Mouse (Mus musculus) heart, postnatal 25 days (tissue): ENCODE measurements around the gene Fam219a. TPM values are rescaled to one million over a fixed set of nuclear protein-coding genes. Genes with fewer than 3 reads are reported as not detected.

Experiments
- DNase-seq: peaks from one replicate; pipeline ENCODE4 v3.0.0; 2022; ENCODE audit warnings: low spot score
- intact Hi-C: fragments of 180-260 bp; cut with DNase I; formaldehyde crosslinking; loops from one replicate; pipeline ENCODE4 v1.15.1; 2025
- total RNA-seq, 2 experiments: library from RNA; stranded (reverse); gene quantifications; 2 replicates each; pipeline ENCODE4 v1.2.3; 2021

Fam219a gene
- total RNA-seq, 2 experiments from 2014 or later, result 12.5 to 14.3 TPM

DNA sequence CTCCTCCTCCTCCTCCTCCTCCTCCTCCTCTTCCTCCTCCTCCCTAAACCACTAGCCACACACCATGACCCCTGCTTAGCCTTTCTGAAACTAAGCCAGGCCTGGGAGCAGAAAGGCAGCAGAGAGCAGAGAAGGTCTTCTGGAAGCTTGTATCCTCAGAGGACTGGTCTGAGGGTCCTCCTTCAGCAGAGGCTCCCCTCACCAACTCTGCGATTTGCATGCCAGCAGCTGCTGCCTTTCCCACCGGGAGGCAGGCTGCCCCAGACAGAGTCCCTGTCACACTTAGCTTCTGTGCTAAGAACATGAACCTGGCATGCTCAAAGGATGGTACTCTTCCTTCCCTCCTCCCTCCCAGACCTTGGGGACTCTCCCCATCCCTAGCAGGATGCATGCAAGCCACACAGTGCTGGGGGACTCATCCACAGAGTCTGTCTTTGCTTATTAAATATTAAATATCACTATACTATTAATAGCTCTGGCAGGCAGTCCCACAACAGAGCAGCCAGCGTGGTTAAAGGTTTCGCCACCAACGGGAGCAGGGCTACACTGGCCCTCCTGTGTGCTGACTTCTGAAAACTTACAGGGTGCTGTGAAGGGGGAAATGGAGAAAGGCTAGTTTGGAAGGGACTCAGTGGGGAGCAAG is 12.9 kb downstream of the Fam219a start:
- intact Hi-C loops, result no loop called here
- DNase-seq, result no peak

DNA sequence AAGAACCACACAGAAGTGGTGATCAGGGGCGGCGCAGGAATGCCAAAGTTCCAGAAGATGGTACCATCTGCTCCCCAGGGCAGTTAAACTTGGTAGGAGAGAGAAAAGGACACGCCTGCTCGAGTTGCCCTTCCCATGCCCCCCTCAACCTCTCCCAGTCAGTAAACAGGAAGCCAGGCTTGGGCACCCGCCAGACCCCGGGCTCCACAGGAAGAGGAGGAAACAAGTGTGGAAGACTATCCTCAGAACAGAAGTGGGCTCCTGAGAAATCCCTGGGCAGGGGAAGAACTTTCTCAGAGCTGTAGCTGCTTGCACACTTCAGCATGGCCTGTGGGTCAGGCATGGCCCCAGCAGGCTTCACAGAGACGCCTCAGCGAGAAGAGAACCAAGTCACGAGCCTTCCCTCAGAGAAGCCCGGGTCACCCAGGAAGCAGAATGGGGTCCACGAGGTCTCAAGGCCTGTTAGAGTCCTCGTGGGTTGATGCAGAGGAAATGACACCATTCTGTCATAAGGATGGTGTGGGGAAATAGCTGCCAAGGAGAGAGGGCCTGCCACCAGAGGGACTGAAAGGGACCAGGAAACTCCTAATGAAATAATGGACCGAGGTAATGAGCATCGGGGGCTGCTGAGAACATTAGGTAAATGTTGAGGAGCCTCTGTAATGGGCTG is 14.2 kb downstream of the Fam219a start:
- intact Hi-C loops, result loop anchor here (2.0 to 5.0 kb wide), 3 partner anchors 14 to 152 kb away; partner anchors contain the start of genes Dnaic1, Fam219a and Nudt2
- peak; percentile 66 for DNase-seq

DNA sequence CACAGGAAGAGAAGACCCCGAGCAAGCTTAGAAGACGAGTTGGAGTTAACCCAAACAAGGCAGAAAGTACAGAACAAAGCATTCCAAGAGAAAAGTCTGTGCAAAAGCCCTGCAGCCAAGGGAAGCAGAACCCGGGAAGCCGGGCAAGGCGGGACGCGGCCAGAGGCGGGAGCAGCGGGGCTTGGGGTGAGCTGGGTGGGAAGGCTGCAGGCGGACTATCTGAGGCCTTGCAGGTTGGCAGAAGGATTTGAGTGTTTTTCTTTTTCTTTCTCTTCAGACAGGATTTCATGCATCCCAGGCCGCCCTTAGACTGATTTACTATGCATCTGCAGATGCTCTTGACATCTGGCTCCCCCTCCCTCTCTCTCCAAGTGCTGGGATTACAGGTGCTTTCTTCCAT is 16.2 kb downstream of the Fam219a start:
- intact Hi-C loops, result loop anchor here (2.0 to 5.0 kb wide), 3 partner anchors 86 to 154 kb away; partner anchors contain the start of gene Nudt2
- no peak for DNase-seq

DNA sequence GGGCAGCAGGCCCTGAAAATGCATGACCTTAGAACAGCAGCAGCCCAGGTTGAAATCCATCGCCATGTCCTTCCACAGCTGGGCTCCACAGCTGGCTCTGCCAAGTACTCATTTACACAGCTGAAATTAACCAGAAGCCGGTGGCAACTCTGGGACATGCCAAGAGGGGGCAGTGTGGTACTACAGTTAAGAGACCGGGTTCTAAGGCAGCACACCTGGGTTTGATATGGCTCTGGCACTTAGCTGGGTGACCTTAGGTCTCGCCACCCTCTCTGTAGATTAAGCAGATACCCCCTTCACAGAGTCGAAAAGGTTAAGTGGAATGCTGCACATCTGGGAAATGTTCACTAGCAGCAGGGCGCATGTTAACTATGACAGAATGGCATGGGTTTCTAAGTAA is 16.8 kb downstream of the Fam219a start:
- DNase-seq, result peak; percentile 50
- intact Hi-C loops, result loop anchor here (1.0 to 5.0 kb wide), 4 partner anchors 62 to 155 kb away; partner anchors contain the start of gene Nudt2

DNA sequence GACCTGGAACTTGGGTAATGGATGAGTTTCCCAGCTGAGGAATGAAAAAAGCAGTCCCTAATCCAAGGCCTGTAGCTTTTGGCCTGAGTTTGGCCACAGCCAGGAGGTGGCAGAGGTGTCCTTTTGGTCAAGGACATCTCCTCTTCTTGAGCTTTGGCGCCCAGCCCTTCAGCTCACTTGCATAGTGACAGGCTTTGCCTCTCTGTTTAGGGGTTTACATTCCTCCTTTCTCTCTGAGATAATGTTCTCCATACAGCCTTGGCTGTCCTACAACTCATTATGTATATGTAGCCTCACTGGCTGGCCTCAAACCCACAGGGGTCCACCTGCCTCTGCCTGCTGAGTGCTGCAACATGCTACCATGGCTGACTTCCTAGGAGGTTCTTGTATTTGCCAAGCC is 22.3 kb downstream of the Fam219a start:
- intact Hi-C loops, result no loop called here
- DNase-seq, result no peak

DNA sequence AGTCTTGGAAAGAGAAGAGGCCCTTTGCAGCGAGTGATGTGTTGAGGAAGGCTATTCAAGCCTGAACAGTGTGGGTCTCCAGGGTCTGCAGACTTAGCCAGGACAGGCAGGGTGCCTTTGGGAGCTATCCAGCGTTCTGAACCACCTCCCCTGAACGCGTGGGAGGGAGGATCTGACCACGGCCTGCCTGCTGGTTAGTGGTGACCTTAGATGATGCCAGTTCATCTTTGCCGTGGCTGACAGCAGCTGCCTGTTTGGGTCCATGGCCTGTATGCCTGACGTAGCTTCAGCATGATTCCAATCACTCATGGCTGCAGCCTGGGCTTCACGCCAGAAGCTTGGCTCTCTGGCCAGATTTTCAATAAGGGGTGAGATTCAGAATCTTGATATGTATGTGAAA is 23.4 kb downstream of the Fam219a start:
- DNase-seq, result no peak
- intact Hi-C loops, result no loop called here

DNA sequence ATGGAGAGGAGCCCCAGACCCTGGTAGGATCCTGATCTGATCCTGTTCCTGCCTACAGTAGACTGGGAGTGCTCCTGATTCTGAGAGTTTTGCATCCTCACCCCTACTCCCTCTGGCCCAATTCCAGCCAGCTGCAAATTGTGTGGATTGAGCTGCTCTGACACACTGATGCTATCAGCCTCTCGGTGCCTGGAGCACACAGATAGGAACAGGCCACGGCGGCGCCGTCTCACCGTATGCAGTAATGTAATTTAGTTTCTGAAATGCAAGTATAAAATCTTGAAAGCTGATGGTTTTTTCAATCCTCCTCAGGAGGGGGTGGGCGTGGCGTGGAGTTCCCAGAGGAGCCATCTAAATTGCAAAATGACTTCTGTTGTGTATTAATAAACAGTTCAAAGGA is 27.2 kb downstream of the Fam219a start:
- intact Hi-C loops, result no loop called here
- DNase-seq, result no peak

DNA sequence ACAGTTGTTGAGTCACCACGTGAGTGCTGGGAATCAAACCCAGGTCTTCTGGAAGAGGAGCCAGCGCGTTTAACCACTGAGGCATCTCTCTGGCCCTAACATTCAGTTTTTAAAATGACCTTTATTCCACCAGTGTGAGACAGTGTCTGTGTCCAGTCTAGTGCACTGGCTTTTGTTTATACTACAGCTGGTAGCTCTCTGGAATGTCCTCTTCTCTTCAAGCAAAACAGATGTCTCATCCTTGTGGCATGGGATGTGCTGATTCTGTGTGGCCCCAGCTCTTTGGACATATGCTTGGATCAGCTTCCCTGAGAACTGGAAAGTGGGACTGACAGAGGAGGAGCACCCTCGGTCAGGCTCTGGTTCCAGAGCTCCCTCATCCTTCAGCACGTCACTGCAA is 34.5 kb downstream of the Fam219a start:
- no peak for DNase-seq
- intact Hi-C loops, result no loop called here

DNA sequence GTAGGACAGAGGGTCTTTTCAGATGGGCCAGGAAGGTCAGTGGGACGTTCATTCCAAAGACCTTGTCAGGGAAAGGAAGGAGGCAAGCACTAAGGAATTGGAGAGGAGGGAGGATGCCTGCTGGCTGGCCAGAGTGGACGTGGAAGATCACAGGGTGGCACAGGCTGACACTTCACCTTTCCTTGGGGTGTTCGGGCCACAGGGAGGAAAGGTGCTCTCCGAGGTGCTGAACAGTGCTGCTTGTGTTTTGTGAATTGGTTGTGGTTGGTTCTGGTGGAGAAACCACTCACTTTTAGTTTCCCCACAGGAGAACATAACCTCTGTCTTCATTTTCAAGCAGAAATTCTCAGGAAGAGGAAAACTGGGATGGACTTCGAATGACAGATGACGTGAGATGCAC is 36.9 kb downstream of the Fam219a start:
- intact Hi-C loops, result no loop called here
- DNase-seq, result no peak

DNA sequence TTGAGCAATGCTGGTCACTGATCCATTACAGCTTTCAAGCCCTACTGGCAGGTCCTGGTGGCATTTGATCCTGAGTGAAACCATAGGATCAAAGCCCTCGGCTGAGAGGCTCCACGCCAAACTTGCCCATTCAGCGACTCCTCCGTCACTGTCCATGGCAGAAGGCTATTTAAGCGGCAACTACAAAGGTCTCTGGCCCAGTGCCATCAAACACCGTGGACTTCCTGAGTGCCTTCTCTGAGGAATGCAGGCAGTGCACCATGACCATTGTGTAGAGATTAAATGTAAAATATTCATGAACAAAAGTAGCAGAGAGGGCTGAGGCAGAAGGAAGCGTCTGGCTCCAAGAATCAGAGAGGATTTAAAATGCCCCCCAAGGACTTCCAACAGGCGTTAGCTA is 41.3 kb downstream of the Fam219a start:
- no peak for DNase-seq
- intact Hi-C loops, result no loop called here

DNA sequence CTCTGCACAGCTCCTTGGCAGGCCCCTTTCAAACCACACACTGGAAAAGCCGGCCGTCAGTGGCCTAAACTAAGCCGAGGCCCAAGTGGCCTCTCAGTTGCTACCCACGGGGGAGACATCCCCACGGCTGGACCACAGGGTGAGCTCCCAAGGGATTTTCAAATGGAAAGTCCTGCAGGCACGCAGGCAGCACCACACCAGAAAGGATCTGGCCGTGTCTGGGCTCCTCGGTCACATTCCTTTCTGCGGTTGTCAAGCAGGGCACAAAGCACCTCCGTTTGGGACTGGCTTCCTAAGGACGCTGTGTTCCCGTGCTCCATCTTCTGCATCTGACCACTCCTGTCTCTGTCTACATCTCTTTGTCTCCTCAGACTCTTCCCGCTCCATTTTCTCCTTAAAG is 42.3 kb downstream of the Fam219a start:
- DNase-seq, result no peak
- intact Hi-C loops, result no loop called here

DNA sequence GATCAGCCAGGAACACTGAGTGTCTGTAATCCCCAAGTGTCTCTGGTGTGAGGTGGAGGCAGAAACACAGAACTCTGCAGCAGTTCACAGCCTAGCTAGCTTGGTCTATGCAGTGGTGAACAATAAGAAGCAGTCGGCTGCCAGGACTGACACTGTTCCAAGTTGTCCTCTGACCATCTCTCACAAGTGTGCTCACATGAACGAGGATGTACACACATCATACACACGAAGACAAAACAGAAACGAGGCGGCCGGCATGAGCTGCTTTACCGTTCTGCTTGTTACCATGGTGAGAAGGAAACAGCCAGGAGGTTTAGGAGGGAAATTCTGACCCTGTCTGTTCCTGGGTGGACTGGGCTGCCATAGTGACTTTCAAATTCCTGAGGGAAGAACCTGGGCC is 42.8 kb downstream of the Fam219a start:
- no peak for DNase-seq
- intact Hi-C loops, result no loop called here

DNA sequence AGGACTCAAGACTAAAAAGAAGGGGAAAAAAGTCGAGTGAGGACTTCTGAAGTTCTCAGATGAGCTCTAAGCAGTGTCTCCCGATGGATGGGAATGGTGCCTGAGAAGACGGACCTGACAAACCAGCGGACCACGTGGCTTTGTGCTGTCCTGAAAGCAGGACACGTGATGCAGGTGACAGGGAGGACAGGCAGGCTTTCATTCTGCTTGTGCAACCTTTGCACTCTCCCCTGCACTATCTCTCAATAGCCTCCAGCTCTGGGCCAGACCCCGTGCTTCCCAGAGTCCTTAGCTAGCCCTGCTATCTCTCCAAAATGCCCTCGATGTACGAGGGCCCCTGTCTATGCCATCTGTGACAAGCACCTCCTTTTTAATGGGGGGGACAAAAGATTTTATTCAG is 44.5 kb downstream of the Fam219a start:
- no peak for DNase-seq
- intact Hi-C loops, result no loop called here

DNA sequence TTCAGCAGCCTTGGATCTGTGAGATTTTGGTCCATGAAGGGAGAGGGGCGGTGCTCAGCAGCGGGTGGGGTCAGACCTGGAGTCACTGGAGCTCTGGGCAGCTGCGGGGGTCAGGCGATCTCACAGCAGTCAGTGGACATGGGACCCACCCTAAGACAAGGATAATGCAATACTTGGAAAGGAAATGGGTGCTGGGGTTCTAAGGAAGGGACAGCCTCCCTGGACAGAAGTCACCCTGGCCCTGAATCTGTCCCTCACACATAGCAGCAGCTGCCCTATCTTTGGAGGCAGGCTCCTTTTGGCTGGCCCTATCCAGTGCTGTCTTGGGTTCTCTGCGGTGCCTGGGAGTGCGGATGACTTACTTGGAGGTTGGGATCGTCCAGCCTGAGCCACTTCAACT is 45.5 kb downstream of the Fam219a start:
- intact Hi-C loops, result loop anchor here (2.0 kb wide), 2 partner anchors 91 to 129 kb away; no protein-coding TSS in a partner anchor
- no peak for DNase-seq

DNA sequence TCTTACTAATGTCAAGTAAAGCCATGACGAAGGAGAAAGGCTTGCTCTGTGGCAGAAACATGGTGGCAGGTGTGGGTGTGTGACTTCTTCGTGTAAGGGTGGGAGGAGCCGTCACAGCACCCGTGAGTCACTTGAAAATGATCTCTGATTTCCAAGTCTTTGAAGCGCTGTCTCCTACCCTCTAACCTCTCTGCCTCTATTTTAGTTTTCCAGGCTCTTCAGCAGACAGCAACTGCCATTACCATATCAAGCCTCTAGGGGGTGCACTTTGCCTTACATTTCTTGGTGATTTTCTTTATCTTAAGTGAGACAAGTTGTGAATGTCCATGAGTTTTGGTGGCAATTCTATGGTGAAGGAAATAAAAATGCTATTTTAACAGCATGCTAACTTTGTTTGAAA is 46.5 kb downstream of the Fam219a start:
- DNase-seq, result no peak
- intact Hi-C loops, result loop anchor here (2.0 kb wide), 2 partner anchors 92 to 130 kb away; no protein-coding TSS in a partner anchor

DNA sequence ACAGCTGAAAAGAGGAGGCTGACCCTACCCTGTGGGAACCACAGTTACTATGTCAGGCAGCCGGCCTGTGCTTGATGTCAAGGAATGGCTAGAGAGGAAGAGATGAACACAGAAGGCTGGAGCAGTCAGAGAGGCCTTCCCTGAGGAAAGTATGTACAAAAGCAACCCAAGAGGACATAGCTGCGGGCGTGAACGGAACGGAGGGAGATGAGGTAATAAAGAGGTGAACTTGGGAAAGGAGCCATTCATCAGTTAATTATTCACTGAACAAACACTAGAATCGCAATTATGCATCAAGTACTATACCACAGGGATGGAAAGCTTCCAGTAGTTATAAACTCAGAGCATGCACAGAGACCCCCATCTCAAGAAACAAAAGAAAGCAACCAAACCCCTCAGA is 47.2 kb downstream of the Fam219a start:
- DNase-seq, result no peak
- intact Hi-C loops, result loop anchor here (2.0 kb wide), 2 partner anchors 93 to 131 kb away; no protein-coding TSS in a partner anchor

DNA sequence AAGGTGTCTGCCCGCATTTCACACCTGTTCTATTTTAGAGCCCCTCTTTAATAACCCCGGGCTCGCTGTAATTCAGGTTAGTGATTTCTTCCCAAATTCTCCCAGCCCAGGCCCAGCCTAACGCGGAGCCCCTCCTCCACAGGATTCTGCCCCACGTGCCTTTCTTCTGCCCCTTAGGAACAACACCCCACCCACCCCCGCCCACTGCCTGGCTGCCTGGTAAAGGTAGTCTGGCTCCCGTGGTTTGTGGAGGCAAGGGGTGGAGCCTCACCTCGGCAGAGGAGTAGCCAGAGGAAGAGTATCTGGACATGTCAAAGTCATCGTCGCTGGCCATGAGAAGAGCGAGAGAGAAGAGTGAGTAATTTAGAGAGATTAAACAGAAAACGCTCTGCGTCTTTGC is 48.7 kb downstream of the Fam219a start:
- no peak for DNase-seq
- intact Hi-C loops, result no loop called here

DNA sequence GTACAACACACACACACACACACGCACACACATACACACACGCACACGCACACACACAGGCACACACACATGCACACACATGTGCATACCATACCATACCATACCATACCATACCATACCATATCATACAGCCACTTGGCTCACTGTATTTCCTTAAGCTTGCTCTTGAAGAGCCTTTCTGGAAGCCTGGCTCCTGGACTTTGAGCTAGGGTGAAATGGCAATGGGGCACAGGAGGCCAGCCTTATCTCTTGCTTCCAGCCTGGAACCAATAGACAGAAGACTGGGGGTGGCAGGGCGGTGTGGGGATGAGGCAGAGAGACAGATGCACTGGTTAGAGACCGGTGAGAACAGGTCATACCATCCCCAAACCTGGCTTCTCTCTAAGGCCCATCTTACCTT is 50.1 kb downstream of the Fam219a start:
- intact Hi-C loops, result no loop called here
- no peak for DNase-seq

DNA sequence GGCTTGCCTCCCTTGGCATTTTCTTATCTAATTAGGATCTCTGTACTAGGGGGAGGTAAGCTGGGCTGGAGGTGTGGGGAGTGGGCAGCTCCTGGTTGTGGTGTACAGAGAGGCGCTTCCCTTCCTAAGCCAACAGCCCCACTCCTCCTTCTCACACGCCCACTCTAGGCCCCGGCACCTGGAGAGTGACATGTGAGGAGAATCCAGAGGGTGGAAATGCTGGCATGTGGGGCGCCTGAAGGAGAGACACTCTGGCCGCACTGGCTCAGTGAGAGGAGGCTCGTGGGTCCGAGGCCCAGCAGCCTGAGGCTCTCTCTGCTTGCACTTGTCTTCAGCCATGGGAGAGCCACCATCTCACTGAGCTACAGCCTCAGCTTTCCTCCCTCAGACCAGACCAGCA is 51.0 kb downstream of the Fam219a start:
- intact Hi-C loops, result no loop called here
- no peak for DNase-seq

DNA sequence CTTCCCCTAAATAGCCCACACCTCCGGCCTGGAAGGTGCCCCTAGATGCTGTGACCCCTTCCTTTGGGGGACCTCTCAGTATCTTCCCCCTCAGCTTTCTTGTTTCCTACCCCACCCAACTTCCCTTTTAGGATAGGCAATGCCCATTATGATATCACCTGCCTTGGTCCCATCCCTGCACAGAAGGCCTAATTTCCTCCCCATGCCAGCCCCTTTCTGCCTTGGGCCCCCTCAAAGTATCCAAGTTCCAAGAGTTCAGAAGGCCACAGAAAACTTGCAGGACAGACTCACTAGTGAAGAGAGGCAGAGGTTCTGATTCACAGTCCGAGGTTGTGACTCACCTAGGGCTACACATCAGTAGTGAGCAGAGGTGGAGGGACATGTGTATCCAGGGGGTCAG is 52.1 kb downstream of the Fam219a start, which contains the start of gene 1110017D15Rik:
1110017D15Rik (minus strand) TSS at position 101 of the 400 bp plus-strand sequence.
- DNase-seq, result no peak
- intact Hi-C loops, result no loop called here

DNA sequence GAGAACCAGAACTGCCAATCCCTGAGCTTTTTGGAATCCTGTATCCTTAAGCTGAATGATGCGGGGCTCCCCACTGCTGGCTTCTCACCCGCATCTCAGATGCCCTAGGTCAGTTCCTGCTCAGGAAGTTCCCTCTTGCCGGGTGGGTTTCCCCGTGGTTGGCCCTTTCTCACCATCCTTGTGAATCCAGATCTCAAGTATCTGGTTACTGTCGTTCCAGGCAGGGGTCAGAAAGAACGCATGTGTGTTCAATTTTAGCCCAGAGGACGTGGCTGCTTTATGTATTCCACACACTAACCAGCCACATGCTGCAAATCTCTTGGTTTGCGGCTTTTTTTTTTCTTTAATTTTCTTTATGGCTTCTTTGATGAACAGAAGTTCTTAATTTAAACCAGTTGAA is 55.6 kb downstream of the Fam219a start:
- intact Hi-C loops, result no loop called here
- DNase-seq, result no peak
